Mouse (Mus musculus): ENCODE data around the gene Osbpl3. TPM values are rescaled to one million over a fixed set of nuclear protein-coding genes. Genes with fewer than 3 reads are reported as not detected.

The Osbpl3 gene
- polyA plus RNA-seq, 1 experiment from 2014 or later, result 12.7 TPM

GRCm38 (mm10) chr6:50398324-50398723 is 57.7 kb downstream of the Osbpl3 start:
- 91% methylated on average over 6 of the region's 6 CpGs for WGBS
- Histone ChIP-seq H3K27ac (no peak overlapping the region), H3K9ac (no peak overlapping the region), H3K27me3 (no peaks in the 10 kb centered on the region), H3K4me1 (0 out of 2 replicates have a peak, but pooled peaks cover 4% of the 10 kb centered on the region), H3K36me3 (no peaks in the 10 kb centered on the region), H3K4me3 (no peak overlapping the region), H3K9me3 (no peaks in the 10 kb centered on the region), H3K4me2 (replicated peaks) (no peak overlapping the region)
- ATAC-seq (ENCODE audit: insufficient number of reproducible peaks, insufficient read depth, low FRiP score, low TSS enrichment), result no peak

GRCm38 (mm10) chr6:50397116-50397515 is 58.9 kb downstream of the Osbpl3 start:
- H3K9ac ChIP-seq, result no peak overlapping the region
- no peak overlapping the region for H3K4me2 ChIP-seq (replicated peaks)
- no peak for ATAC-seq (ENCODE audit: insufficient number of reproducible peaks, insufficient read depth, low FRiP score, low TSS enrichment)
- 0 out of 2 replicates have a peak, but pooled peaks cover 3% of the 10 kb centered on the region for H3K4me1 ChIP-seq
- H3K4me3 ChIP-seq, result no peak overlapping the region
- no peaks in the 10 kb centered on the region for H3K9me3 ChIP-seq
- H3K27me3 ChIP-seq, result no peaks in the 10 kb centered on the region
- H3K36me3 ChIP-seq, result no peaks in the 10 kb centered on the region
- WGBS, result 65% methylated on average over 5 of the region's 5 CpGs
- no peak overlapping the region for H3K27ac ChIP-seq

DNA sequence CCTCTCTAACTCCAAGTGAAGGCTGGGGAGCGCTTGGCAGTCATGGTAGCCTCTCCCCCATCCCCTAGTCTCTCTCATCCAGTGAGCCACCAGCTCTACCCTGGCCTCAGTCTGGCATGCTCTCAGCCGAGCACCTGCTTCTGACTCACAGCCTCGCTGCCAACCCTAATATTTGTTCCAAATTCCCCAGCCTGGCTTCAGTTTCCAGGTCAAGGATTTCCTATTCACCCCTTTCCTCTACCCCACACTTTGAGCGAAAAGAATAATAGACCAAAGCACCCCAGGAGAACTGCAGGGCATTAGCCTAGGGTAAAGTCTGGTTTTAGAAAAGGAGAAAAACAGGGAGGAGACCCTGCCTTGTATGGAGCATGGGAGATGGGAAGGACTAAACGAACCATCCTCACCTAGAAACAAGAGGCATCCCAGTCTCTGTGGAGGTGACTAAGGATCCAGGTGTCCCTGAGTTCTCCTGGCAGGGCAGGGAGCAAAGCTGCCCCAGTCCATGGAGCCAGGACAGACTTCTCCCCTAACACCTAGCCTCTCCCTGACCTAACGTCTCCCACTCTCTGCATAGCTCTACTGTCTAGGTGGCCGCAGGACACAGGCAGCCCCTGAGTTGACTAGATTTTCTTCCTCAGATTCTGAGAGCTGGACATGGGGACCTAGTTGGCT is 60.2 kb downstream of the Osbpl3 start:
- no peak for ATAC-seq (ENCODE audit: insufficient number of reproducible peaks, insufficient read depth, low FRiP score, low TSS enrichment)
- Histone ChIP-seq H3K4me3 (no peak overlapping the region), H3K4me1 (0 out of 2 replicates have a peak, but pooled peaks cover 3% of the 10 kb centered on the region), H3K4me2 (replicated peaks) (no peak overlapping the region), H3K9ac (no peak overlapping the region), H3K9me3 (no peaks in the 10 kb centered on the region), H3K36me3 (no peaks in the 10 kb centered on the region), H3K27me3 (no peaks in the 10 kb centered on the region), H3K27ac (no peak overlapping the region)
- 71% methylated on average over 7 of the region's 7 CpGs for WGBS

- Histone ChIP-seq H3K36me3 (no peaks in the 10 kb centered on the region), H3K4me2 (replicated peaks) (no peak overlapping the region), H3K27ac (no peak overlapping the region), H3K9ac (no peak overlapping the region), H3K9me3 (no peaks in the 10 kb centered on the region), H3K4me3 (no peak overlapping the region), H3K27me3 (no peaks in the 10 kb centered on the region), H3K4me1 (0 out of 2 replicates have a peak, but pooled peaks cover 3% of the 10 kb centered on the region)
- 78% methylated on average over 3 of the region's 3 CpGs for WGBS
- no peak for ATAC-seq (ENCODE audit: insufficient number of reproducible peaks, insufficient read depth, low FRiP score, low TSS enrichment)
Observed at GRCm38 (mm10) chr6:50394432-50394831, 61.6 kb downstream of the Osbpl3 start.

DNA sequence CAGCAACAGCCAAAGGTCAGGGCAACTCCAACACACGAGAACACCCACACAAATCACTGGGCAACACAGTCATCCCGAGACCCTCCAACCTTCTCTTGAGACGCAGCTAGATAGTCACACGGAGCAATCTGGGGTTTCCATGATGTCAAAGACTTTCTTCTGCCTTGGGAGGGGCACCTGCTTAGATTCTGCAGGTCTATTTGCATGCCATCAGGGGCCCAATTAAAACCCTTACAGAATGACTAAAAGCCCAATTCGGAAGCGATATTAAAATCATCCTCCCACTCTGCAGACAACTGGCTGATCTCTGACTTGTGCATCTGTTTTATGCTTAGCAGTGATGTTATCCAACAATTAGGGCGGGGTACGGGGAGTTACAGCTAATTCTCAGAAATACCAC is 62.0 kb downstream of the Osbpl3 start:
- no peak overlapping the region for H3K27ac ChIP-seq
- WGBS, result 92% methylated on average over 8 of the region's 8 CpGs
- no peaks in the 10 kb centered on the region for H3K9me3 ChIP-seq
- no peak overlapping the region for H3K4me2 ChIP-seq (replicated peaks)
- H3K4me3 ChIP-seq, result no peak overlapping the region
- no peaks in the 10 kb centered on the region for H3K27me3 ChIP-seq
- H3K9ac ChIP-seq, result no peak overlapping the region
- 0 out of 2 replicates have a peak, but pooled peaks cover 3% of the 10 kb centered on the region for H3K4me1 ChIP-seq
- H3K36me3 ChIP-seq, result no peaks in the 10 kb centered on the region
- ATAC-seq (ENCODE audit: insufficient number of reproducible peaks, insufficient read depth, low FRiP score, low TSS enrichment), result no peak

DNA sequence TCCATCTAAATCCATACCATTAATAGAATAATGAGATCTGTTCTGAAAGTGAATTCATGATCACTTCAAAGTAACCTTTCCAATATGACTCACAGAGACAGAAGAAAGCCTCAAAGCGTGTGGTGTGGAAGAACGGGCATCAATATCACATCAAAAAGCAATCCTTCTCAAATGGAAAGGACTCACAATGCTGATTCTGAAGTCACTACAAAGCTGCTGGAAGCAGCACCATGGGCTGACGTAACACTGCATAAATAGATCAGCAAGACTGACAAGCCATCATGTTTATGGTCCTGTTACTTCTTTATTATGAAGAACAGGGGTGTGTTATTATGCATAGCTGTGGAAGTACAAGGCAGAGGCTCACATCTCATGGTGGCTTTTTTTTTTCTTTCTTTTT is 64.0 kb downstream of the Osbpl3 start:
- Histone ChIP-seq H3K9me3 (no peaks in the 10 kb centered on the region), H3K4me1 (no peaks in the 10 kb centered on the region), H3K36me3 (no peaks in the 10 kb centered on the region), H3K4me2 (replicated peaks) (no peak overlapping the region), H3K27ac (no peak overlapping the region), H3K9ac (no peak overlapping the region), H3K27me3 (no peaks in the 10 kb centered on the region), H3K4me3 (no peak overlapping the region)
- ATAC-seq (ENCODE audit: insufficient number of reproducible peaks, insufficient read depth, low FRiP score, low TSS enrichment), result no peak
- 90% methylated on average over 3 of the region's 3 CpGs for WGBS

GRCm38 (mm10) chr6:50390313-50390712 is 65.7 kb downstream of the Osbpl3 start:
- H3K27ac ChIP-seq, result no peak overlapping the region
- whole genome bisulfite sequencing, result 75% methylated on average over 5 of the region's 5 CpGs
- no peak overlapping the region for H3K9ac ChIP-seq
- no peaks in the 10 kb centered on the region for H3K36me3 ChIP-seq
- no peaks in the 10 kb centered on the region for H3K4me1 ChIP-seq
- H3K4me3 ChIP-seq, result no peak overlapping the region
- no peaks in the 10 kb centered on the region for H3K27me3 ChIP-seq
- H3K9me3 ChIP-seq, result no peaks in the 10 kb centered on the region
- H3K4me2 ChIP-seq (replicated peaks), result no peak overlapping the region
- ATAC-seq (ENCODE audit: insufficient number of reproducible peaks, insufficient read depth, low FRiP score, low TSS enrichment), result no peak

DNA sequence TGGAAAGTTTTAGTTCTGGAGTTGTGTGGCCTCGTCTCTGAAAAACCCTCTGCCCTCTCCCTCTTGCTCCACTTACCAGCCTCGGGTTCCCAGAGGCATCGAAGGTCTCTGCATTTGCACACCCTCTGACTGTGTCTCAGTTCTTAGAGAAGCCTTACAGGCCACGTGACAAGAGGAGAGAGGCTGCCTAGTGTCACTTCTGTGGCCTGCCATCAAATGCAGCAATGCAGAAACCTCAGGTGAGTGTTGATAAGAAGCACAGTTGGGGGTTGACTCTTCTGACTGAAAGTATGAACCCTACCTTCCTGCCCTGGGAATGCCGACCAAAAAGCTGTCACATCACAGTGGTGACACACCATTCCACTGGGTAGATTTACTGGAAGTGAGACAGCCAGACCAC is 68.4 kb downstream of the Osbpl3 start:
- H3K27ac ChIP-seq, result no peak overlapping the region
- WGBS, result 63% methylated on average over 5 of the region's 5 CpGs
- H3K27me3 ChIP-seq, result no peaks in the 10 kb centered on the region
- H3K9me3 ChIP-seq, result no peaks in the 10 kb centered on the region
- H3K36me3 ChIP-seq, result no peaks in the 10 kb centered on the region
- ATAC-seq (ENCODE audit: insufficient number of reproducible peaks, insufficient read depth, low FRiP score, low TSS enrichment), result no peak
- H3K4me3 ChIP-seq, result no peak overlapping the region
- H3K4me2 ChIP-seq (replicated peaks), result no peak overlapping the region
- no peak overlapping the region for H3K9ac ChIP-seq
- no peaks in the 10 kb centered on the region; the same call in 1 of the 2 replicates for H3K4me1 ChIP-seq

- Histone ChIP-seq H3K4me1 (no peaks in the 10 kb centered on the region; the same call in 1 of the 2 replicates), H3K36me3 (no peaks in the 10 kb centered on the region), H3K9me3 (no peaks in the 10 kb centered on the region), H3K9ac (no peak overlapping the region), H3K27ac (no peak overlapping the region), H3K27me3 (no peaks in the 10 kb centered on the region), H3K4me2 (replicated peaks) (no peak overlapping the region), H3K4me3 (no peak overlapping the region)
- no peak for ATAC-seq (ENCODE audit: insufficient number of reproducible peaks, insufficient read depth, low FRiP score, low TSS enrichment)
- WGBS, result 75% methylated on average over 4 of the region's 4 CpGs
Observed at GRCm38 (mm10) chr6:50386497-50386896, 69.5 kb downstream of the Osbpl3 start.

DNA sequence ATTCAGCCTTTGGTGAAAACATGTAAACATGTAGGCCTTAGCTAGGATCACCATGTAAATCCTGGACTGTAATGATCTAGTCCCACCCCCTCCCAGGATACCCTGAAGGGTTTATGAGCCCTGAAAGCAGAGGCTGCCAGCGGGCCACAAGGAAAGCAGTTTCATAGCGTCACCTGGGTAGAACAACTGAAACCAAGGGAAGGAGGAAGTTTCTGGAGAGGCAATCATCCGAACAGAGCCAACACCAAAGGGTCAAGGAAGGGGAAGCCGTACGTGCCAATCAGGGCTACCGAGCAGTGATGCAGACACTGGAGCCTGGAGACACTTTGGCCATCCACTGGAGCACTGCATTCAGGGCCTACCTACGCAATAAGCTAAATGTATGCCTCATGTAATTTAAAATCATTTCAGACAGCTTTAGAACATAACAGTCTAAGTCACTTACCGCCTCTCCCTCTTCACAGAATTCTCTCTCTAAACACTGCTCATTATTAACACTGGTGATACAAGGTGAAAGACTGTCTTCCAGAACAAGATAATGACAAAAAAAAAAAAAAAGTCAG is 70.5 kb downstream of the Osbpl3 start:
- peaks cover 8% of the 10 kb centered on the region; the same call in 1 of the 2 replicates for H3K4me1 ChIP-seq
- no peaks in the 10 kb centered on the region for H3K27me3 ChIP-seq
- H3K4me3 ChIP-seq, result no peak overlapping the region
- no peak overlapping the region for H3K4me2 ChIP-seq (replicated peaks)
- 94% methylated on average over 8 of the region's 8 CpGs for WGBS
- no peak overlapping the region for H3K27ac ChIP-seq
- H3K9me3 ChIP-seq, result no peaks in the 10 kb centered on the region
- H3K36me3 ChIP-seq, result no peaks in the 10 kb centered on the region
- no peak overlapping the region for H3K9ac ChIP-seq
- ATAC-seq (ENCODE audit: insufficient number of reproducible peaks, insufficient read depth, low FRiP score, low TSS enrichment), result no peak

GRCm38 (mm10) chr6:50382711-50383110 is 73.3 kb downstream of the Osbpl3 start:
- WGBS, result 84% methylated on average over 7 of the region's 7 CpGs
- Histone ChIP-seq H3K27me3 (no peaks in the 10 kb centered on the region), H3K9me3 (no peaks in the 10 kb centered on the region), H3K27ac (no peak overlapping the region), H3K4me2 (replicated peaks) (no peak overlapping the region), H3K4me1 (peaks cover 30% of the 10 kb centered on the region), H3K36me3 (no peaks in the 10 kb centered on the region), H3K4me3 (no peak overlapping the region), H3K9ac (no peak overlapping the region)
- ATAC-seq (ENCODE audit: insufficient number of reproducible peaks, insufficient read depth, low FRiP score, low TSS enrichment), result no peak

DNA sequence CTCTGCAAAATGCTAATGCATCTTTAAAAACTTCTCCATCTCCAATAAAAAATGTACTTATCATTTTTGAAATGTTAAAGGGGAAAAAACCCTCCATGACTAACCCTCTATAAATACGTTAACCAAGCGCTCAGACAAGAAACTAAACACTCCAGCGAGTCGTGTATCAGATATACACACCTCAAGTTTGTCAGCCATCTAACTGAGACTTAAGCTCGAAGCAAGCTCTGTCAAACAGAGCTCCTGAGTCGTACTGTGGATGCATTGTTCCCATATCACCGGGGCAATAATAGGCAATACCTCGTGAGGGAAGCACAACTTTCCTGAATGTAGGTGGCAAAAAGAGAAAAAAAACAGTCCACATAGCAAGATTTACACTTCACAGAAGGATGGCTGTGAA is 73.8 kb downstream of the Osbpl3 start:
- Histone ChIP-seq H3K27ac (no peak overlapping the region), H3K4me2 (replicated peaks) (peak overlapping the region; percentile 39; the same call in 1 of the 2 replicates), H3K9ac (no peak overlapping the region), H3K9me3 (no peaks in the 10 kb centered on the region), H3K4me1 (peaks cover 31% of the 10 kb centered on the region), H3K27me3 (no peaks in the 10 kb centered on the region), H3K4me3 (no peak overlapping the region), H3K36me3 (no peaks in the 10 kb centered on the region)
- ATAC-seq (ENCODE audit: insufficient number of reproducible peaks, insufficient read depth, low FRiP score, low TSS enrichment), result no peak
- WGBS, result 47% methylated on average over 8 of the region's 8 CpGs
